Mouse (Mus musculus) ES-Bruce4 (cell line): ENCODE data around the gene Kcnn4. TPM values are rescaled to one million over a fixed set of nuclear protein-coding genes. Genes with fewer than 3 reads are reported as not detected.

ENCODE experiments used
- H3K27ac ChIP-seq: 2 replicates; pipeline ENCODE4 v1.5.1; 2012; ENCODE audit warnings: low read length, inconsistent platforms; ENCODE audit not compliant: insufficient read depth
- H3K27me3 ChIP-seq: 2 replicates; pipeline ENCODE4 v1.6.1; 2012; ENCODE audit warnings: mild to moderate bottlenecking, low read length, inconsistent platforms; ENCODE audit not compliant: control insufficient read depth, poor library complexity, insufficient read depth, severe bottlenecking
- H3K36me3 ChIP-seq: 2 replicates; pipeline ENCODE4 v1.6.1; 2012; ENCODE audit warnings: inconsistent platforms, mild to moderate bottlenecking, low read length, moderate library complexity; ENCODE audit not compliant: control insufficient read depth, poor library complexity, insufficient read depth, severe bottlenecking
- H3K4me1 ChIP-seq: one replicate; pipeline ENCODE4 v1.8.1; 2011; ENCODE audit warnings: low read length; ENCODE audit not compliant: control insufficient read depth, insufficient read depth
- H3K4me3 ChIP-seq: 2 replicates; pipeline ENCODE4 v1.5.1; 2011; ENCODE audit warnings: low read depth, mild to moderate bottlenecking, low read length
- H3K9ac ChIP-seq: 2 replicates; pipeline ENCODE4 v1.6.1; 2012; ENCODE audit warnings: low read depth, mild to moderate bottlenecking, inconsistent platforms; ENCODE audit not compliant: poor library complexity, severe bottlenecking
- H3K9me3 ChIP-seq: replicated peaks from 2 replicates; pipeline ENCODE4 v1.6.1; 2012; ENCODE audit warnings: mild to moderate bottlenecking, low read length, inconsistent platforms; ENCODE audit not compliant: control insufficient read depth, poor library complexity, insufficient read depth, severe bottlenecking
- CTCF ChIP-seq: IDR thresholded peaks from one replicate; pipeline ENCODE4 v1.8.1; 2011; ENCODE audit warnings: low read depth, low read length
- EP300 ChIP-seq: IDR thresholded peaks from 2 replicates; pipeline ENCODE4 v1.6.1; 2011; ENCODE audit warnings: low read depth, low read length; ENCODE audit not compliant: insufficient read depth
- POLR2A ChIP-seq: IDR thresholded peaks from one replicate; pipeline ENCODE4 v1.8.1; 2011; ENCODE audit warnings: low read length; ENCODE audit not compliant: insufficient read depth
- polyA plus RNA-seq: library from polyadenylated mRNA; stranded (reverse); fragments of >200 nt; gene quantifications from 2 replicates; pipeline ENCODE4 v1.2.4, GENCODE M21; 2011; ENCODE audit warnings: low read depth; ENCODE audit not compliant: missing spikeins, insufficient read depth, insufficient read length

Kcnn4 gene
- polyA plus RNA-seq, 1 experiment = 1.8 TPM

DNA sequence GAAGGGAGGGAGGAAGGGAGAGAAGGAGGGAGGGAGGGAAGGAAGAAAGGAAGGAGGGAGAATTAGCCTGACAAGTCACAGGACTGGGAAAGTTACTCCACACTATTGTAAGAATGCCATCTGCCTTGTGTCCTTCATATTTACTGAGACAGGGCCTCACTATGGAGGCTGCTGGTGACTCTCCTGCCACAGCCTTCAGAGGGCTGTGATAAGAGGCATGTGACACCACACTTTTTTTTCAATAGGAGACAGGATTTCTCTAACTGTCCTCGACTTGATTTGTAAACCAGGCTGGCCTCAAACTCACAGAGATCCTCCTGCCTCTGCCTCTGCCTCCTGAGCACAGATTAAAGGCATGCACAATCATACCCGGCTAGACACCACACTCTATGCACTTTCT, 21.6 kb downstream of the Kcnn4 start:
- Histone ChIP-seq H3K9me3 (no peaks in the 10 kb centered on the region), H3K4me3 (no peak overlapping the region), H3K9ac (no peak overlapping the region), H3K4me1 (no peaks in the 10 kb centered on the region), H3K27ac (no peak overlapping the region), H3K27me3 (no peaks in the 10 kb centered on the region), H3K36me3 (no peaks in the 10 kb centered on the region)
- TF ChIP-seq EP300 (no peak), CTCF (no peak), POLR2A (no peak)

DNA sequence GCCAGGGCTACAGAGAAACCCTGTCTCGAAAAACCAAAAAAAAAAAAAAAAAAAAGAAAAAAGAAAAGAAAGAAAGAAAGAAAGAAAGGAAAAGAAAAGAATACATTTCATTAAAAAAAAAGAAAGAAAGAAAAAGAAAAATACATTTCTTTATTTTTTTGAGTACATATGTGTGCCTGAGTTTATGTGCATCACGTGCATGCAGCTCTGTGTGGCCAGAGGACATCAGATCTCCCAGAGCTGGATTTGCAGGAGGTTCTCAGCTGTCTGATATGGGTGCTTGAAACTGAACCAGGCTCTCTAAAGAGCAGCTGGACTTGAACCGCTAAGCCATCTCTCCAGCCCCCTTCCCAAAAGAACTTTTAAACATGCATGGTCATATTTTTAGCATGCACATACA, 24.0 kb downstream of the Kcnn4 start:
- no peak overlapping the region for H3K9ac ChIP-seq
- no peaks in the 10 kb centered on the region for H3K36me3 ChIP-seq
- H3K27me3 ChIP-seq = no peaks in the 10 kb centered on the region
- no peaks in the 10 kb centered on the region for H3K4me1 ChIP-seq
- no peaks in the 10 kb centered on the region for H3K9me3 ChIP-seq
- no peak overlapping the region for H3K4me3 ChIP-seq
- TF ChIP-seq CTCF = no peak
- no peak for TF ChIP-seq EP300
- TF ChIP-seq POLR2A = no peak
- no peak overlapping the region for H3K27ac ChIP-seq

- H3K9me3 ChIP-seq = no peaks in the 10 kb centered on the region
- H3K27me3 ChIP-seq = no peaks in the 10 kb centered on the region
- no peak overlapping the region for H3K4me3 ChIP-seq
- H3K36me3 ChIP-seq = no peaks in the 10 kb centered on the region
- no peak overlapping the region for H3K9ac ChIP-seq
- H3K27ac ChIP-seq = no peak overlapping the region
- H3K4me1 ChIP-seq = no peaks in the 10 kb centered on the region
- TF ChIP-seq CTCF (no peak), POLR2A (no peak), EP300 (no peak)
These were observed 24.6 kb downstream of the Kcnn4 start for GRCm38 (mm10) chr7:24394475-24395161.

- TF ChIP-seq CTCF (no peak), POLR2A (no peak), EP300 (no peak)
- Histone ChIP-seq H3K4me3 (no peak overlapping the region), H3K4me1 (no peaks in the 10 kb centered on the region), H3K9me3 (no peaks in the 10 kb centered on the region), H3K27me3 (no peaks in the 10 kb centered on the region), H3K27ac (no peak overlapping the region), H3K36me3 (no peaks in the 10 kb centered on the region), H3K9ac (no peak overlapping the region)
These were observed 26.8 kb downstream of the Kcnn4 start for GRCm38 (mm10) chr7:24396832-24397231.

GRCm38 (mm10) chr7:24398364-24398913, 28.4 kb downstream of the Kcnn4 start:
- Histone ChIP-seq H3K4me3 (peak overlapping the region; percentile 76), H3K4me1 (no peaks in the 10 kb centered on the region), H3K9me3 (no peaks in the 10 kb centered on the region), H3K27ac (no peak overlapping the region), H3K36me3 (no peaks in the 10 kb centered on the region; the same call in 1 of the 2 replicates), H3K9ac (peak overlapping the region; percentile 50), H3K27me3 (no peaks in the 10 kb centered on the region)
- TF ChIP-seq CTCF (no peak), POLR2A (no peak), EP300 (no peak)

GRCm38 (mm10) chr7:24399256-24400081, 29.4 kb downstream of the Kcnn4 start, which contains the start of gene Smg9:
Gene Smg9, plus strand, starts transcription at chr7:24399619.
- Histone ChIP-seq H3K9ac (peak within 1 kb of the TSS; percentile 58), H3K36me3 (no peaks in the 10 kb centered on the region; the same call in 1 of the 2 replicates), H3K9me3 (no peaks in the 10 kb centered on the region), H3K4me1 (no peaks in the 10 kb centered on the region), H3K4me3 (peak within 1 kb of the TSS; percentile 90), H3K27ac (peak within 1 kb of the TSS; percentile 83), H3K27me3 (no peaks in the 10 kb centered on the region)
- no peak for TF ChIP-seq CTCF
- no peak for TF ChIP-seq EP300
- TF ChIP-seq POLR2A = peak; percentile 50
